Mouse (Mus musculus): ENCODE measurements around the gene Gne. TPM values are rescaled to one million over a fixed set of nuclear protein-coding genes. Genes with fewer than 3 reads are reported as not detected.
"Not testable (repeated sequence)": the region's sequence is repeated elsewhere in the genome, so short reads cannot be mapped to it uniquely, and the experiment has no call there.

The Gne gene
- polyA plus RNA-seq, 1 experiment from 2014 or later = 36.3 TPM

GRCm38 (mm10) chr4:44049812-44050211 lies 34.2 kb downstream of the Gne start:
- Histone ChIP-seq H3K27ac (ENCODE audit: poor library complexity, severe bottlenecking) (no peak overlapping the region), H3K27me3 (replicated peaks) (no peaks in the 10 kb centered on the region), H3K36me3 (peaks cover 73% of the 10 kb centered on the region), H3K4me3 (no peak overlapping the region), H3K4me2 (no peak overlapping the region), H3K4me1 (replicated peaks) (0 out of 2 replicates have a peak, but pooled peaks cover 3% of the 10 kb centered on the region), H3K9ac (no peak overlapping the region), H3K9me3 (replicated peaks) (no peaks in the 10 kb centered on the region)
- WGBS = 80% methylated on average over 5 of the region's 5 CpGs
- ATAC-seq (ENCODE audit: insufficient number of reproducible peaks, low FRiP score) = no peak

GRCm38 (mm10) chr4:44046066-44046465 lies 37.9 kb downstream of the Gne start:
- Histone ChIP-seq H3K36me3 (peaks cover 75% of the 10 kb centered on the region), H3K4me1 (replicated peaks) (no peaks in the 10 kb centered on the region), H3K9ac (no peak overlapping the region), H3K4me3 (no peak overlapping the region), H3K4me2 (no peak overlapping the region), H3K27me3 (replicated peaks) (no peaks in the 10 kb centered on the region), H3K9me3 (replicated peaks) (no peaks in the 10 kb centered on the region), H3K27ac (ENCODE audit: poor library complexity, severe bottlenecking) (no peak overlapping the region)
- WGBS = 71% methylated on average over 5 of the region's 5 CpGs
- ATAC-seq (ENCODE audit: insufficient number of reproducible peaks, low FRiP score) = no peak

GRCm38 (mm10) chr4:44044685-44045356 lies 39.2 kb downstream of the Gne start:
- no peaks in the 10 kb centered on the region for H3K9me3 ChIP-seq (replicated peaks)
- no peak overlapping the region for H3K27ac ChIP-seq (ENCODE audit: poor library complexity, severe bottlenecking)
- H3K4me2 ChIP-seq = no peak overlapping the region
- H3K36me3 ChIP-seq = peaks cover 79% of the 10 kb centered on the region
- 93% methylated on average over 5 of the region's 5 CpGs for WGBS
- no peak for ATAC-seq (ENCODE audit: insufficient number of reproducible peaks, low FRiP score)
- H3K4me1 ChIP-seq (replicated peaks) = no peaks in the 10 kb centered on the region
- H3K9ac ChIP-seq = no peak overlapping the region
- H3K4me3 ChIP-seq = no peak overlapping the region
- H3K27me3 ChIP-seq (replicated peaks) = no peaks in the 10 kb centered on the region

- WGBS = 92% methylated on average over 4 of the region's 4 CpGs
- peaks cover 79% of the 10 kb centered on the region for H3K36me3 ChIP-seq
- not testable (repeated sequence) for ATAC-seq (ENCODE audit: insufficient number of reproducible peaks, low FRiP score)
Observed at GRCm38 (mm10) chr4:44043182-44043581, 40.8 kb downstream of the Gne start.

GRCm38 (mm10) chr4:44042429-44042828 lies 41.5 kb downstream of the Gne start:
- Histone ChIP-seq H3K9ac (no peak overlapping the region), H3K4me2 (no peak overlapping the region), H3K9me3 (replicated peaks) (no peaks in the 10 kb centered on the region), H3K4me1 (replicated peaks) (no peaks in the 10 kb centered on the region), H3K27me3 (replicated peaks) (no peaks in the 10 kb centered on the region), H3K27ac (ENCODE audit: poor library complexity, severe bottlenecking) (no peak overlapping the region), H3K36me3 (peaks cover 79% of the 10 kb centered on the region), H3K4me3 (no peak overlapping the region)
- ATAC-seq (ENCODE audit: insufficient number of reproducible peaks, low FRiP score) = no peak
- 86% methylated on average over 5 of the region's 5 CpGs for WGBS

More at GRCm38 (mm10) chr4:44043182-44043581, 40.8 kb downstream of the Gne start:
- H3K9me3 ChIP-seq (replicated peaks); H3K4me3 ChIP-seq; H3K4me1 ChIP-seq (replicated peaks); H3K27me3 ChIP-seq (replicated peaks); H3K4me2 ChIP-seq; H3K27ac ChIP-seq (ENCODE audit: poor library complexity, severe bottlenecking); H3K9ac ChIP-seq: not testable (repeated sequence)

GRCm38 (mm10) chr4:44040802-44041201 lies 43.2 kb downstream of the Gne start:
- no peaks in the 10 kb centered on the region for H3K4me1 ChIP-seq (replicated peaks)
- H3K27ac ChIP-seq (ENCODE audit: poor library complexity, severe bottlenecking) = no peak overlapping the region
- ATAC-seq (ENCODE audit: insufficient number of reproducible peaks, low FRiP score) = no peak
- H3K27me3 ChIP-seq (replicated peaks) = no peaks in the 10 kb centered on the region
- H3K36me3 ChIP-seq = peaks cover 81% of the 10 kb centered on the region
- H3K9me3 ChIP-seq (replicated peaks) = no peaks in the 10 kb centered on the region
- H3K4me2 ChIP-seq = no peak overlapping the region
- H3K9ac ChIP-seq = no peak overlapping the region
- no peak overlapping the region for H3K4me3 ChIP-seq
- 91% methylated on average over 4 of the region's 4 CpGs for WGBS

GRCm38 (mm10) chr4:44036455-44036854 lies 47.5 kb downstream of the Gne start:
- no peak overlapping the region for H3K9ac ChIP-seq
- H3K4me3 ChIP-seq = no peak overlapping the region
- no peak for ATAC-seq (ENCODE audit: insufficient number of reproducible peaks, low FRiP score)
- no peak overlapping the region for H3K4me2 ChIP-seq
- H3K4me1 ChIP-seq (replicated peaks) = no peaks in the 10 kb centered on the region
- H3K9me3 ChIP-seq (replicated peaks) = no peaks in the 10 kb centered on the region
- 81% methylated on average over 5 of the region's 5 CpGs for WGBS
- H3K27me3 ChIP-seq (replicated peaks) = no peaks in the 10 kb centered on the region
- H3K27ac ChIP-seq (ENCODE audit: poor library complexity, severe bottlenecking) = no peak overlapping the region
- H3K36me3 ChIP-seq = peaks cover 75% of the 10 kb centered on the region

- WGBS = 83% methylated on average over 5 of the region's 5 CpGs
- Histone ChIP-seq H3K4me2 (no peak overlapping the region), H3K27me3 (replicated peaks) (no peaks in the 10 kb centered on the region), H3K4me1 (replicated peaks) (peaks cover 35% of the 10 kb centered on the region), H3K36me3 (peaks cover 64% of the 10 kb centered on the region), H3K9ac (no peak overlapping the region), H3K4me3 (no peak overlapping the region), H3K9me3 (replicated peaks) (no peaks in the 10 kb centered on the region), H3K27ac (ENCODE audit: poor library complexity, severe bottlenecking) (no peak overlapping the region)
- ATAC-seq (ENCODE audit: insufficient number of reproducible peaks, low FRiP score) = no peak
Observed at GRCm38 (mm10) chr4:44031521-44031920, 52.5 kb downstream of the Gne start.

GRCm38 (mm10) chr4:44029661-44030066 lies 54.3 kb downstream of the Gne start:
- H3K36me3 ChIP-seq = peaks cover 80% of the 10 kb centered on the region
- no peak for ATAC-seq (ENCODE audit: insufficient number of reproducible peaks, low FRiP score)
- H3K4me3 ChIP-seq = no peak overlapping the region
- H3K27me3 ChIP-seq (replicated peaks) = no peaks in the 10 kb centered on the region
- H3K9me3 ChIP-seq (replicated peaks) = no peaks in the 10 kb centered on the region
- peaks cover 35% of the 10 kb centered on the region for H3K4me1 ChIP-seq (replicated peaks)
- no peak overlapping the region for H3K4me2 ChIP-seq
- WGBS = 75% methylated on average over 15 of the region's 15 CpGs
- H3K27ac ChIP-seq (ENCODE audit: poor library complexity, severe bottlenecking) = peak overlapping the region; percentile 98
- H3K9ac ChIP-seq = 0 out of 2 replicates have a peak overlapping the region, but pooled peaks have one; percentile 2

- H3K27ac ChIP-seq (ENCODE audit: poor library complexity, severe bottlenecking) = peak overlapping the region; percentile 98
- no peaks in the 10 kb centered on the region for H3K9me3 ChIP-seq (replicated peaks)
- H3K4me2 ChIP-seq = peak overlapping the region; percentile 43
- WGBS = 46% methylated on average over 16 of the region's 16 CpGs
- peaks cover 88% of the 10 kb centered on the region for H3K36me3 ChIP-seq
- H3K9ac ChIP-seq = peak overlapping the region; percentile 54; the same call in 1 of the 2 replicates
- ATAC-seq (ENCODE audit: insufficient number of reproducible peaks, low FRiP score) = peak; percentile 40; the same call in 1 of the 2 replicates
- H3K27me3 ChIP-seq (replicated peaks) = no peaks in the 10 kb centered on the region
- H3K4me1 ChIP-seq (replicated peaks) = peaks cover 35% of the 10 kb centered on the region
- no peak overlapping the region; the same call in 1 of the 2 replicates for H3K4me3 ChIP-seq
Observed at GRCm38 (mm10) chr4:44028303-44029135, 55.5 kb downstream of the Gne start.

GRCm38 (mm10) chr4:44025570-44025969 lies 58.4 kb downstream of the Gne start:
- no peaks in the 10 kb centered on the region for H3K9me3 ChIP-seq (replicated peaks)
- no peak for ATAC-seq (ENCODE audit: insufficient number of reproducible peaks, low FRiP score)
- no peak overlapping the region for H3K9ac ChIP-seq
- no peak overlapping the region for H3K4me3 ChIP-seq
- no peaks in the 10 kb centered on the region for H3K27me3 ChIP-seq (replicated peaks)
- H3K4me2 ChIP-seq = no peak overlapping the region
- peaks cover 89% of the 10 kb centered on the region for H3K36me3 ChIP-seq
- H3K27ac ChIP-seq (ENCODE audit: poor library complexity, severe bottlenecking) = no peak overlapping the region
- peaks cover 31% of the 10 kb centered on the region for H3K4me1 ChIP-seq (replicated peaks)
- 93% methylated on average over 6 of the region's 6 CpGs for WGBS

All from heart, embryonic 12.5 days (tissue).